Mouse (Mus musculus): Measurements from ENCODE around the gene Kidins220. TPM values are rescaled to one million over a fixed set of nuclear protein-coding genes. Genes with fewer than 3 reads are reported as not detected.

The Kidins220 gene
- polyA plus RNA-seq (2015; fragmentation: Nextera tagmentation; extraction: Ambion mirVana) = 22.3 and 23.9 TPM in 2 replicates

- Histone ChIP-seq H3K4me3 (ENCODE audit: low read length) (peak within 1 kb of the TSS; percentile 81), H3K36me3 (ENCODE audit: control insufficient read depth, insufficient read depth, low read length) (no peaks in the 10 kb centered on the region; the same call in 1 of the 2 replicates), H3K9ac (ENCODE audit: low read length) (peak within 1 kb of the TSS; percentile 72), H3K9me3 (ENCODE audit: control insufficient read depth, low read length) (no peaks in the 10 kb centered on the region), H3K27ac (ENCODE audit: low read length) (peak within 1 kb of the TSS; percentile 84), H3K4me2 (ENCODE audit: low read depth, low read length) (peak within 1 kb of the TSS; percentile 60), H3K4me1 (replicated peaks; ENCODE audit: control insufficient read depth, insufficient read depth, low read length) (peaks cover 7% of the 10 kb centered on the region), H3K27me3 (ENCODE audit: control insufficient read depth, insufficient read depth, low read depth, low read length) (no peaks in the 10 kb centered on the region)
- WGBS = 17% methylated on average over 26 of the region's 29 CpGs
- ATAC-seq (ENCODE audit: low read depth) = peak; percentile 94
These were observed at the start of gene Kidins220 for GRCm38 (mm10) chr12:24974446-24975114. Kidins220 (plus strand) TSS chr12:24974925.

DNA sequence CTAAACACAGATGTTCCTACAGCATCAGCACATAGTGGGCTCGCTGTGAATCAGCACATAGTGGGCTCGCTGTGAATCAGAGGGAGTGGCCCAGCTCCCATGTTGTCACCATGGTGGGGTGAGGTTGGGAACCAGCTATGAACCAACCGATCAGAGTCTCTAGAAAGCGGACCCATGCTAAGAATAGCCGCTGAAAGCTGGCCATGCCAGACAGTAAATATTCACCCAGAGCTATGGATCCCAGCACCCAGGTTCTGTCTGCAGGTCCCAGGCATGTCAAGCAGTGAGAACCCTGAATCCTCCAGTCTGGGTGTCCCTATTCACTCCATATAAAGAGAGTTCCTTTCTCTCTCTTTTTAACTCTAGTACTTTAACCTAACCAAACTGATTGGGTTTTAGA lies 49.4 kb upstream of the Kidins220 start:
- peaks cover 10% of the 10 kb centered on the region for H3K4me1 ChIP-seq (replicated peaks; ENCODE audit: control insufficient read depth, insufficient read depth, low read length)
- WGBS = 86% methylated on average over 5 of the region's 5 CpGs
- no peak overlapping the region for H3K9ac ChIP-seq (ENCODE audit: low read length)
- H3K36me3 ChIP-seq (ENCODE audit: control insufficient read depth, insufficient read depth, low read length) = no peaks in the 10 kb centered on the region
- no peaks in the 10 kb centered on the region for H3K9me3 ChIP-seq (ENCODE audit: control insufficient read depth, low read length)
- ATAC-seq (ENCODE audit: low read depth) = no peak
- no peak overlapping the region for H3K4me3 ChIP-seq (ENCODE audit: low read length)
- H3K27me3 ChIP-seq (ENCODE audit: control insufficient read depth, insufficient read depth, low read depth, low read length) = no peaks in the 10 kb centered on the region
- H3K4me2 ChIP-seq (ENCODE audit: low read depth, low read length) = no peak overlapping the region
- no peak overlapping the region for H3K27ac ChIP-seq (ENCODE audit: low read length)

- H3K27me3 ChIP-seq (ENCODE audit: control insufficient read depth, insufficient read depth, low read depth, low read length) = no peaks in the 10 kb centered on the region
- no peaks in the 10 kb centered on the region for H3K9me3 ChIP-seq (ENCODE audit: control insufficient read depth, low read length)
- H3K4me3 ChIP-seq (ENCODE audit: low read length) = no peak overlapping the region
- H3K36me3 ChIP-seq (ENCODE audit: control insufficient read depth, insufficient read depth, low read length) = no peaks in the 10 kb centered on the region
- H3K4me1 ChIP-seq (replicated peaks; ENCODE audit: control insufficient read depth, insufficient read depth, low read length) = peaks cover 10% of the 10 kb centered on the region
- 53% methylated on average over 4 of the region's 4 CpGs for WGBS
- H3K4me2 ChIP-seq (ENCODE audit: low read depth, low read length) = no peak overlapping the region
- H3K27ac ChIP-seq (ENCODE audit: low read length) = no peak overlapping the region
- ATAC-seq (ENCODE audit: low read depth) = no peak
- no peak overlapping the region for H3K9ac ChIP-seq (ENCODE audit: low read length)
These were observed 49.0 kb upstream of the Kidins220 start for GRCm38 (mm10) chr12:24925684-24926083.

DNA sequence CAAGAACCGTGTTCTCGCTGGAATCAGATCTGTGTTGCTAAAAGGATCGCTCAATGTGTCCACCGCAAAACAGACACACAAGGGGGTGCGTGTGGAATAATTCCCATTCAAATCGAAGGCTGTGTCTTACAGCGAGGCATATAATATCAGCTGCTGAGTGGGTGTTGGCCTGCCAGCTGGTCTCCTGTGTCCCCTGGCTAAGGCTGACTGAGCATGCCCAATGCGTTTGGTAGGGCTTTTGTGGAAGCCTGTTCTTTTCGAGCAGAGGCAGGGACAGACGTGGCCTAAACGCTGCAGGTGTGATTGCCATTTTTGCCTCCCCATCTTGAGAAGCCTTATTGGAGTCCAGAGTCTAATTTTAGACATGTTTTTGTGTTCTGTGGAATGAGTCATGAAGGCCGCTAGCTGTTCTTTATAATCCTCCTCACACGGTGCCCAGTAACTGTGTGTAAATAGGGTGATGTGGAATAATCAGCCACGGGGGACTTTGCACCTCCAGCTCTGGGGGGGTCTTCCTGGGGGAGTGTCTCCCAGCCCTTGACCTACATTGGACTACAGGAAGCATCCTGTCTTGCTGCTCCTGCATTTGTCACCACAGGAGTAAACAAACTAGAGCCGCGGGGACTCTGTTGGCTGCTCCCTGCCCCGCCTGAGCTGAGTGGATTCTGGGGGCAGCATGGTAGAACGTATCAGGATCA lies 46.5 kb upstream of the Kidins220 start:
- H3K4me3 ChIP-seq (ENCODE audit: low read length) = no peak overlapping the region
- no peak overlapping the region for H3K9ac ChIP-seq (ENCODE audit: low read length)
- H3K36me3 ChIP-seq (ENCODE audit: control insufficient read depth, insufficient read depth, low read length) = no peaks in the 10 kb centered on the region
- no peak overlapping the region for H3K27ac ChIP-seq (ENCODE audit: low read length)
- ATAC-seq (ENCODE audit: low read depth) = peak; percentile 60; the same call in 1 of the 2 replicates
- no peak overlapping the region for H3K4me2 ChIP-seq (ENCODE audit: low read depth, low read length)
- WGBS = 65% methylated on average over 18 of the region's 18 CpGs
- H3K4me1 ChIP-seq (replicated peaks; ENCODE audit: control insufficient read depth, insufficient read depth, low read length) = peaks cover 10% of the 10 kb centered on the region
- H3K27me3 ChIP-seq (ENCODE audit: control insufficient read depth, insufficient read depth, low read depth, low read length) = no peaks in the 10 kb centered on the region
- no peaks in the 10 kb centered on the region for H3K9me3 ChIP-seq (ENCODE audit: control insufficient read depth, low read length)

DNA sequence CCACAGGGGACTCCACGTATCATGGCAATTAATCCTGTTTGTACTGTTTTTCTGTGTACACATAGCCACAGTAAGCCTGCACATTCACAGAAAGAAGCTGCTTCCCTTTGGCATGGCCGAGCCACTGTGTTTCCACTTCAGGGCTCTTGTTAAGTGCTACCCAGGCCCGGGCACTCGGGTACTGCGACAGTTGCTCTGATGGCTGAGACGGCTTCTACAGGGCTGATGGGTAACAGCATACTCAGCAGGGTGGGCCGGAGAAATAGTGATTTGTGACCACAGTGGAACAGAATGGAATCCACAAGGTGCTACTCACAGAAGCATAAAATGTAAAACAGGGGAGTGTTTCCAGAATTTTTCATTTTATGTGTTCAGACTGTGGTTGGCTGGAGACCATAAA lies 45.7 kb upstream of the Kidins220 start:
- no peak for ATAC-seq (ENCODE audit: low read depth)
- Histone ChIP-seq H3K9ac (ENCODE audit: low read length) (no peak overlapping the region), H3K27me3 (ENCODE audit: control insufficient read depth, insufficient read depth, low read depth, low read length) (no peaks in the 10 kb centered on the region), H3K4me3 (ENCODE audit: low read length) (no peak overlapping the region), H3K9me3 (ENCODE audit: control insufficient read depth, low read length) (no peaks in the 10 kb centered on the region), H3K4me1 (replicated peaks; ENCODE audit: control insufficient read depth, insufficient read depth, low read length) (peaks cover 10% of the 10 kb centered on the region), H3K27ac (ENCODE audit: low read length) (no peak overlapping the region), H3K4me2 (ENCODE audit: low read depth, low read length) (no peak overlapping the region), H3K36me3 (ENCODE audit: control insufficient read depth, insufficient read depth, low read length) (no peaks in the 10 kb centered on the region)
- WGBS = 68% methylated on average over 7 of the region's 7 CpGs

GRCm38 (mm10) chr12:24930760-24931159 lies 44.0 kb upstream of the Kidins220 start:
- no peaks in the 10 kb centered on the region for H3K9me3 ChIP-seq (ENCODE audit: control insufficient read depth, low read length)
- no peaks in the 10 kb centered on the region for H3K27me3 ChIP-seq (ENCODE audit: control insufficient read depth, insufficient read depth, low read depth, low read length)
- WGBS = 65% methylated on average over 3 of the region's 3 CpGs
- H3K4me1 ChIP-seq (replicated peaks; ENCODE audit: control insufficient read depth, insufficient read depth, low read length) = peaks cover 10% of the 10 kb centered on the region
- no peak overlapping the region for H3K9ac ChIP-seq (ENCODE audit: low read length)
- no peaks in the 10 kb centered on the region for H3K36me3 ChIP-seq (ENCODE audit: control insufficient read depth, insufficient read depth, low read length)
- H3K4me2 ChIP-seq (ENCODE audit: low read depth, low read length) = no peak overlapping the region
- ATAC-seq (ENCODE audit: low read depth) = no peak
- no peak overlapping the region for H3K27ac ChIP-seq (ENCODE audit: low read length)
- no peak overlapping the region for H3K4me3 ChIP-seq (ENCODE audit: low read length)

DNA sequence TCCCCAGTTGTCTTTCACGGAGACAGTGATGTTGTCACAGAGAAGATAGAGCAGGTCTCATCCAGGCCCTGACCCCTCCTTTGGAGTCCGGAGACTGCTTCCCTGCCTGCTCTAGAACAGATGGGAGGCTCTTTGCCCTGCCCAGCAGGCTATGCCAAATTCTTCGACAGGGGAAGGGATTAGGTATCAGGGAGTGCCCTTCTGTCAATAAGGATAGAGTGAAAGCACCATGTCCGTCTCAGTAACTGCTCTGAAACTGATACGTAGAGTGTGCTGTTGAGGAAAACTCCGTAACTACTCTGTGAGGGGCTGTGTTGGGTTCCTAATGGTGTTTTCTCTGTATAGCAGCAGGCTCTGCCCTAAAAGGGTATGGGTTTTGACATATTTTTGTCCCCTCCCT lies 42.6 kb upstream of the Kidins220 start:
- 66% methylated on average over 6 of the region's 6 CpGs for WGBS
- no peaks in the 10 kb centered on the region for H3K9me3 ChIP-seq (ENCODE audit: control insufficient read depth, low read length)
- no peak overlapping the region for H3K4me2 ChIP-seq (ENCODE audit: low read depth, low read length)
- H3K27ac ChIP-seq (ENCODE audit: low read length) = no peak overlapping the region
- ATAC-seq (ENCODE audit: low read depth) = no peak
- no peaks in the 10 kb centered on the region for H3K36me3 ChIP-seq (ENCODE audit: control insufficient read depth, insufficient read depth, low read length)
- no peak overlapping the region; the same call in 1 of the 2 replicates for H3K9ac ChIP-seq (ENCODE audit: low read length)
- no peak overlapping the region for H3K4me3 ChIP-seq (ENCODE audit: low read length)
- peaks cover 10% of the 10 kb centered on the region for H3K4me1 ChIP-seq (replicated peaks; ENCODE audit: control insufficient read depth, insufficient read depth, low read length)
- no peaks in the 10 kb centered on the region for H3K27me3 ChIP-seq (ENCODE audit: control insufficient read depth, insufficient read depth, low read depth, low read length)

- no peak for ATAC-seq (ENCODE audit: low read depth)
- no peak overlapping the region for H3K9ac ChIP-seq (ENCODE audit: low read length)
- no peaks in the 10 kb centered on the region for H3K9me3 ChIP-seq (ENCODE audit: control insufficient read depth, low read length)
- H3K36me3 ChIP-seq (ENCODE audit: control insufficient read depth, insufficient read depth, low read length) = no peaks in the 10 kb centered on the region
- H3K4me3 ChIP-seq (ENCODE audit: low read length) = no peak overlapping the region
- no peaks in the 10 kb centered on the region for H3K27me3 ChIP-seq (ENCODE audit: control insufficient read depth, insufficient read depth, low read depth, low read length)
- H3K4me2 ChIP-seq (ENCODE audit: low read depth, low read length) = no peak overlapping the region
- peaks cover 7% of the 10 kb centered on the region for H3K4me1 ChIP-seq (replicated peaks; ENCODE audit: control insufficient read depth, insufficient read depth, low read length)
- 89% methylated on average over 1 of the region's 1 CpGs for WGBS
- no peak overlapping the region for H3K27ac ChIP-seq (ENCODE audit: low read length)
These were observed 41.4 kb upstream of the Kidins220 start for GRCm38 (mm10) chr12:24933206-24933775.

- Histone ChIP-seq H3K27me3 (ENCODE audit: control insufficient read depth, insufficient read depth, low read depth, low read length) (no peaks in the 10 kb centered on the region), H3K4me2 (ENCODE audit: low read depth, low read length) (no peak overlapping the region), H3K4me1 (replicated peaks; ENCODE audit: control insufficient read depth, insufficient read depth, low read length) (no peaks in the 10 kb centered on the region; the same call in 1 of the 2 replicates), H3K9ac (ENCODE audit: low read length) (no peak overlapping the region), H3K4me3 (ENCODE audit: low read length) (no peak overlapping the region), H3K27ac (ENCODE audit: low read length) (no peak overlapping the region), H3K9me3 (ENCODE audit: control insufficient read depth, low read length) (no peaks in the 10 kb centered on the region), H3K36me3 (ENCODE audit: control insufficient read depth, insufficient read depth, low read length) (no peaks in the 10 kb centered on the region)
- 89% methylated on average over 3 of the region's 3 CpGs for WGBS
- ATAC-seq (ENCODE audit: low read depth) = no peak
These were observed 40.7 kb upstream of the Kidins220 start for GRCm38 (mm10) chr12:24933996-24934395.

All from lung, embryonic 16.5 days (tissue).